In genomic region chr16:5007067-5007466, GRCm38 (mm10) we compare ENCODE assay signal across 10 mouse cellular contexts. TPM values are rescaled to one million over a fixed set of nuclear protein-coding genes. Genes with fewer than 3 reads are reported as not detected.
A peak's percentile ranks its signal among the peaks of the same experiment; 100 is the strongest.
DNase-seq lines count a peak whose midpoint lies in the region; ATAC-seq lines count a peak whose summit lies in the region.
"Had no signal": no experiment of that assay in that cellular context is flagged by ENCODE, and none has a peak within 500 bp of the region (broad histone marks: within the 10 kb centered on the region; RNA-seq: fewer than 3 reads in every experiment).

Gene Smim22 (plus strand): TSS chr16:5007288.

- no peaks in the 10 kb centered on the region for H3K27me3 ChIP-seq in heart, embryonic 10.5 days (ENCODE audit: insufficient read depth, poor library complexity, severe bottlenecking)
- no peaks in the 10 kb centered on the region for H3K27me3 ChIP-seq in embryonic facial prominence, embryonic 11.5 days (ENCODE audit: control insufficient read depth, insufficient read depth, low read length)

- no peaks in the 10 kb centered on the region for H3K9me3 ChIP-seq in heart, embryonic 10.5 days
- no peaks in the 10 kb centered on the region for H3K9me3 ChIP-seq in embryonic facial prominence, embryonic 11.5 days (replicated peaks; ENCODE audit: control insufficient read depth, low read length)

- no peak for ATAC-seq in embryonic facial prominence, embryonic 11.5 days (replicated peaks; ENCODE audit: insufficient number of reproducible peaks, low FRiP score, low TSS enrichment, low read depth)

- WGBS in heart, embryonic 10.5 days, result 35% methylated on average over 5 of the region's 5 CpGs
- WGBS in embryonic facial prominence, embryonic 11.5 days, result 46% methylated on average over 5 of the region's 5 CpGs

- no peak for DNase-seq in heart, embryonic 10.5 days (ENCODE audit: low spot score)
- DNase-seq in heart, postnatal 36 days, result no peak
- DNase-seq in embryonic facial prominence, embryonic 11.5 days (ENCODE audit: low spot score), result peak; percentile 8
- peak; percentile 84 to 93 for DNase-seq in kidney, postnatal 25 days
- DNase-seq in lung, postnatal 14 days, result peak; percentile 68
- DNase-seq in left cerebral cortex, adult 9 months (ENCODE audit: low spot score in 2 of 2), result no peak
- DNase-seq in adipocyte (ENCODE audit: low spot score), result no peak
- no peak for DNase-seq in frontal cortex, postnatal 14 days (ENCODE audit: low spot score in 2 of 2)

- peak within 1 kb of the TSS; percentile 50 for H3K27ac ChIP-seq in heart, embryonic 10.5 days
- H3K27ac ChIP-seq in embryonic facial prominence, embryonic 11.5 days (replicated peaks; ENCODE audit: low read depth, low read length), result no peak within 1 kb of the TSS

- peak within 1 kb of the TSS; percentile 19; the same call in 1 of the 2 replicates for H3K4me3 ChIP-seq in heart, embryonic 10.5 days
- no peak within 1 kb of the TSS for H3K4me3 ChIP-seq in embryonic facial prominence, embryonic 11.5 days (ENCODE audit: low read depth, low read length)
- H3K4me3 ChIP-seq: erythroblast, embryonic 14.5 days had no signal

- intact Hi-C loops in heart, postnatal 36 days (cut with DNase I), result no loop called here

- no peak within 1 kb of the TSS for H3K4me2 ChIP-seq in embryonic facial prominence, embryonic 11.5 days (ENCODE audit: low read depth, low read length)

- H3K36me3 ChIP-seq in heart, embryonic 10.5 days, result peaks cover 13% of the 10 kb centered on the region
- no peaks in the 10 kb centered on the region for H3K36me3 ChIP-seq in embryonic facial prominence, embryonic 11.5 days (replicated peaks; ENCODE audit: control insufficient read depth, insufficient read depth, low read depth, low read length)

- H3K4me1 ChIP-seq in heart, embryonic 10.5 days, result peaks cover 22% of the 10 kb centered on the region
- no peaks in the 10 kb centered on the region for H3K4me1 ChIP-seq in embryonic facial prominence, embryonic 11.5 days (ENCODE audit: control insufficient read depth, insufficient read depth, low read length)

- H3K9ac ChIP-seq in embryonic facial prominence, embryonic 11.5 days (replicated peaks; ENCODE audit: low read length), result no peak within 1 kb of the TSS

RNA-seq across cellular contexts. Expression of gene Smim22, which starts in this region (rescaled TPM):
- 3.0 and 4.2 TPM in 2 replicates for polyA plus RNA-seq in heart, embryonic 10.5 days (2016; fragmentation: Nextera tagmentation; extraction: Ambion mirVana)
- not detected for total RNA-seq in heart, postnatal 36 days (2021)
- polyA plus RNA-seq in embryonic facial prominence, embryonic 11.5 days (2014; fragmentation: Nextera tagmentation; extraction: Ambion mirVana), result 1.5 and 2.2 TPM in 2 replicates
- polyA plus RNA-seq: C2C12; erythroblast, embryonic 14.5 days had no signal

Comparison
In these comparisons a context has a peak if more than half of its experiments do, and no peak if none do; other contexts are left out.
1. DNase-seq: peak in embryonic facial prominence, embryonic 11.5 days (single experiment), kidney, postnatal 25 days (2 of 2) and lung, postnatal 14 days (single experiment); none in heart, embryonic 10.5 days (single experiment), heart, postnatal 36 days (0 of 2), left cerebral cortex, adult 9 months (0 of 2), adipocyte (single experiment) and frontal cortex, postnatal 14 days (0 of 2).